Mouse (Mus musculus): ENCODE results near the gene Akap5. TPM values are rescaled to one million over a fixed set of nuclear protein-coding genes. Genes with fewer than 3 reads are reported as not detected.

Akap5 gene
- total RNA-seq, 1 experiment from 2014 or later: 1.6 TPM

GRCm38 (mm10) chr12:76306852-76307561, 17.7 kb upstream of the Akap5 start:
- no peak for ATAC-seq (replicated peaks in 1 of 2; ENCODE audit: insufficient read depth in 1 of 2, low FRiP score in 2 of 2, low TSS enrichment in 1 of 2, low read depth in 1 of 2, poor library complexity in 2 of 2, severe bottlenecking in 2 of 2)

- no peak for ATAC-seq (replicated peaks in 1 of 2; ENCODE audit: insufficient read depth in 1 of 2, low FRiP score in 2 of 2, low TSS enrichment in 1 of 2, low read depth in 1 of 2, poor library complexity in 2 of 2, severe bottlenecking in 2 of 2)
Observed at GRCm38 (mm10) chr12:76307964-76308363, 16.7 kb upstream of the Akap5 start.

- no peak for ATAC-seq (replicated peaks in 1 of 2; ENCODE audit: insufficient read depth in 1 of 2, low FRiP score in 2 of 2, low TSS enrichment in 1 of 2, low read depth in 1 of 2, poor library complexity in 2 of 2, severe bottlenecking in 2 of 2)
Observed at GRCm38 (mm10) chr12:76308436-76308835, 16.3 kb upstream of the Akap5 start.

- ATAC-seq (replicated peaks in 1 of 2; ENCODE audit: insufficient read depth in 1 of 2, low FRiP score in 2 of 2, low TSS enrichment in 1 of 2, low read depth in 1 of 2, poor library complexity in 2 of 2, severe bottlenecking in 2 of 2): no peak
Observed at GRCm38 (mm10) chr12:76310007-76310406, 14.7 kb upstream of the Akap5 start.

- no peak for ATAC-seq (replicated peaks in 1 of 2; ENCODE audit: insufficient read depth in 1 of 2, low FRiP score in 2 of 2, low TSS enrichment in 1 of 2, low read depth in 1 of 2, poor library complexity in 2 of 2, severe bottlenecking in 2 of 2)
Observed at GRCm38 (mm10) chr12:76310633-76311032, 14.1 kb upstream of the Akap5 start.

GRCm38 (mm10) chr12:76311227-76311626, 13.5 kb upstream of the Akap5 start:
- no peak for ATAC-seq (replicated peaks in 1 of 2; ENCODE audit: insufficient read depth in 1 of 2, low FRiP score in 2 of 2, low TSS enrichment in 1 of 2, low read depth in 1 of 2, poor library complexity in 2 of 2, severe bottlenecking in 2 of 2)

DNA sequence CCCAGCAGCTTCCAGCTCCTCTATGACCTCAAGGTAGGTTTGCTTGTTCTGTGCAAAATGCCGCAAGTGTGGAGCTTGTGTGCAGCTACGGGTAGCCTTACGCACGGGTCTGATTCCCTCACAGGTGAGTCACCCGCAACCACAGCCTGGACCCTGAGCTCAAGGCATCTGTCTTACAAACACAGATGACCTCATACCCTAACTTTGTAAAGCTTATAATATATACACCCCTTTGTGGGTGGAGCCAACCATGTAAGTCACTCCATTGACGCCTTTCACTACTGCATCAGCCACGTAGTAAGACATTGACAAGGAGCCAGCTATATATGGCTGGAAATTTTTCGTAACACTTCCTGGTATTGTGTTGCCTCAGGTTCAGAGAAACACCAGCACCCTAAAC, 12.7 kb upstream of the Akap5 start:
- ATAC-seq (replicated peaks in 1 of 2; ENCODE audit: insufficient read depth in 1 of 2, low FRiP score in 2 of 2, low TSS enrichment in 1 of 2, low read depth in 1 of 2, poor library complexity in 2 of 2, severe bottlenecking in 2 of 2): peak in 1 of 2 experiments; percentile 43; a peak in 1 of 4 replicates

DNA sequence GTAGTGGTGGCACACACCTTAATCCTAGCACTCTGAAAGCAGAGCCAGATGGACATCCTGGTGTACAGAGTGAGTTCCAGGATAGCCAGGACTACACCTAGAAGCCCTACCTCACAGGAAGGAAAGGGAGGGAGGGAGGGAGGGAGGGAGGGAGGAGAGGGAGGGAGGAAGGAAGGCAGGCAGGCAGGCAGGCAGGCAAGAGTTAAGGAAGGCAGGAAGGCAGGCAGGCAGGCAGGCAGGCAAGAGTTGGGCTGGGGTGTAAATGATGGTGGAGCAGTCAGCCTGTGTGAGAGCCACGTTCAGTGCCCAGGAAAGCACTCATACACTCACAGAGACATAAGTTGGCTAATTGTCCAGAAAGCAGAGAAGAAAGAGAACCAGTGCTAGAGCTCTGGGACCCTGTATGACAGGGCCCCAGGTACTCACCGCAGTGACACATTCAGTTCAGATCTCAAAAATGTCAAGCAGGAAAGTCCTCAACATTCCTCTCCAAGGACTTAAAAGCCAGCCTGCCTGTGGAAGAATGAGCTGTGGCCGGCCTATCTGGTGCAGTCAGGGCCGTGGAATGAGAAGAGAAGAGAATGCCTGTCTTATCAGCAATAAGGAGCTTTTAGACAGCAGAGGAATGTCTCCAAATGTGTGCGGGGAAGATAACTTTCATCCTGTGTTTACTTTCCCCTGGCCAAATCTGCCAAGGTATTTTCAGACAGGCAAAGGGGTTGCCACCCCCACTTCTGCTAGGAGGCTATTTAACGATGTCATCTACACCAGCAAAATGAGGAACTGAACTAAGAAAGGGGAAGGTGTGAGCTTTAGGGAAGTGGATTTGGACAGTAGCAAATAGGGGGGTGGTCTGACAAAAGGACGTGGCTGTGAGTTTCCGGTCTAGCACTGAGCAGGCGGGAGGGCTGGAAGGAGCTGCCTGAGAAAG, 6.1 kb upstream of the Akap5 start:
- peak; percentile 95 to 96 for ATAC-seq (replicated peaks in 1 of 2; ENCODE audit: insufficient read depth in 1 of 2, low FRiP score in 2 of 2, low TSS enrichment in 1 of 2, low read depth in 1 of 2, poor library complexity in 2 of 2, severe bottlenecking in 2 of 2)

DNA sequence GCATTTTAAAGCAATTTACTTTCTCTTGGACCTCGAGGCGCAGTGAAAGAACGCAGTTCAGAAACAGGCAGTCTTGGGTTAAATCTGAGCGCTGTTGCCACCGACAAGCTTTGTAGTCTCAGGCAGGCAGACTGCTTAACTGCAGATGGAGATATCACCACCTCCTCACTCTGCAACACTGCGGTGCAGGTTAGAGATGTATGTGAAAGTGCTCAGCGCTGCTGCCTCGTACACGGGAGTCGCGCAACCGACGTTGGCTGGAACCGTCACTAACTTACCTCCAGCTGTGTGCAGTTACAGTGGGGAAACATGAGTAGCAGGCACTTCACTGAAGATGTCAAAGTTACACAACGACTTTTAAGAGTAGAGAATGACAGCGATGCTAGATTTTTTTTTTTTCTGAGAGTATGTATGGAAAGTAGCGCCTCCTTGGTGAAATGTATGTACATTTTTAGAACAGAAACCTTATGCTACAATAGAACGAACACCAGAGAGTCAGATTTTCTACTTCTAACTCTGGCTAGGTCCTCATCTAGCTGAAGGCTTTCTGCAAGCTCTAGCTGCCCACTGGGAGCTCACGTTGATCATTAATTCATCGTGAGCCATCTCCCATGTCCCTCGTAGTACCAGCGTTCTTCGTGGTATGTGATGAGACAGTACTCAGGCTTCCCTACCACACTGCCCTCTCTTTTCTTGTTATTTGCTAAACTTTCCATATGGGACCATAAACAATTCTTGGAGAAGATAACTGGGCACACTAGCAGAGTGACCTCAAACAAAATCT, 1.9 kb downstream of the Akap5 start:
- no peak for ATAC-seq (replicated peaks in 1 of 2; ENCODE audit: insufficient read depth in 1 of 2, low FRiP score in 2 of 2, low TSS enrichment in 1 of 2, low read depth in 1 of 2, poor library complexity in 2 of 2, severe bottlenecking in 2 of 2)

- peak in 1 of 2 experiments; percentile 38; a peak in 1 of 4 replicates for ATAC-seq (replicated peaks in 1 of 2; ENCODE audit: insufficient read depth in 1 of 2, low FRiP score in 2 of 2, low TSS enrichment in 1 of 2, low read depth in 1 of 2, poor library complexity in 2 of 2, severe bottlenecking in 2 of 2)
Observed at GRCm38 (mm10) chr12:76328567-76329354, 4.1 kb downstream of the Akap5 start.

DNA sequence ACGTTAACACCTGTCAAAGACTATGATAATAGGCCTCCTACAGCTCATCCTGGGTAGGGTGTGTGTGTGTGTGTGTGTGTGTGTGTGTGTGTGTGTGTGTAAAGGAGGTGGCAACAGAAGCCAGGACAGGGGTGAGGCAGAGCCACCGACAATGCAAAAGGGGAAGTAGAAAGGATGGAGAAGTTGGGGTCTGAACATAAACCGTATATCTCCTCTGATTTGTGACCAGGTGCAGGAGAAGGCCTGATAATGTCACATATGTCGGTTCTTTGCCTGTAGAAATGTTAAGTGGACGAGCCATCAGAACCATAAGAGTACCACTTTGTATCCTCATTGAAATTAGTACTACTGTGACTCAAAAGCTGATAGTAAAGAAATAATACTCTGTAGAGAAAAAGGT, 9.0 kb downstream of the Akap5 start:
- ATAC-seq (replicated peaks in 1 of 2; ENCODE audit: insufficient read depth in 1 of 2, low FRiP score in 2 of 2, low TSS enrichment in 1 of 2, low read depth in 1 of 2, poor library complexity in 2 of 2, severe bottlenecking in 2 of 2): peak in 1 of 2 experiments; percentile 7; a peak in 1 of 4 replicates

DNA sequence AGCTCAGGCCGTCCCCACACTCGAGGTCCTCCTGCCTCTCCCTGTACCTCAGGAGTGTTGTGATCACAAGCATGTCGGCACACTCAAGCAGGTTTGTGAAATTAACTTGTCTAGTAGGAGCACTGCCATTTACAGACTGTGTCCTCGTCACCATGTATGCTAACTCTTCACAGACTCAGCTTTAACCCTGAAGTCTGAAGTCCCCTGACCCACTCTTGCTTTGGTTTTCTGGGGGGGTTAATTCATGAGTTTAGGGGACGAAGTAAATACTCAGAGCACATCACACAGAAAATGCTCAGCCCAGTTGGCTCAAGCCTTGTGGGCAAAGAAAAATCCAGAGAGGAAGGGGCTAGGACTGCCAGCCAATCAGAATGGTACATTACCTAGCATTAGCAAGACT, 10.9 kb downstream of the Akap5 start:
- ATAC-seq (replicated peaks in 1 of 2; ENCODE audit: insufficient read depth in 1 of 2, low FRiP score in 2 of 2, low TSS enrichment in 1 of 2, low read depth in 1 of 2, poor library complexity in 2 of 2, severe bottlenecking in 2 of 2): no peak

GRCm38 (mm10) chr12:76336111-76336965, 11.6 kb downstream of the Akap5 start:
- no peak for ATAC-seq (replicated peaks in 1 of 2; ENCODE audit: insufficient read depth in 1 of 2, low FRiP score in 2 of 2, low TSS enrichment in 1 of 2, low read depth in 1 of 2, poor library complexity in 2 of 2, severe bottlenecking in 2 of 2)

DNA sequence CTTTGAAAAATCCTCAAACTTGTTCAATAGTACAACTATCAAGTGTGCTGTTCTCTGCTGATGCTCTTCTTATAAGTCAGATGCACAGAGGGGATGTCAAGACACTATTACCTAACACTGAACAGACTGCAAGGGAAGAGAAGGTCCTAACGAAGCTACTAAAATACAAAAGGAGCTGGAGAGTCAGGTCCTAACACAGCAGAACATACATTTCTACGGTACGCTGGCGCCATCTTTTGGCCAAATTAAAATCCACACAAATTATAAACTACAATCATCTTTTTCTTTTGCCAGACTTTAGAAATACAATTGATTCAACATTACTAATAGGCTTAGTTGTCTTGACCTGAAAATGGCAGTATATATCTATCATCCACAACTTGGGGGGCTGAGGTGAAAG, 16.4 kb downstream of the Akap5 start:
- ATAC-seq (replicated peaks in 1 of 2; ENCODE audit: insufficient read depth in 1 of 2, low FRiP score in 2 of 2, low TSS enrichment in 1 of 2, low read depth in 1 of 2, poor library complexity in 2 of 2, severe bottlenecking in 2 of 2): peak in 1 of 2 experiments; percentile 61; a peak in 1 of 4 replicates

GRCm38 (mm10) chr12:76345759-76346455, 21.2 kb downstream of the Akap5 start:
- peak in 1 of 2 experiments; percentile 68; a peak in 1 of 4 replicates for ATAC-seq (replicated peaks in 1 of 2; ENCODE audit: insufficient read depth in 1 of 2, low FRiP score in 2 of 2, low TSS enrichment in 1 of 2, low read depth in 1 of 2, poor library complexity in 2 of 2, severe bottlenecking in 2 of 2)
